Mouse (Mus musculus) hindbrain, postnatal 0 days (tissue): ENCODE measurements around the gene Hnrnpab. TPM values are rescaled to one million over a fixed set of nuclear protein-coding genes. Genes with fewer than 3 reads are reported as not detected.
A peak's percentile ranks its signal among the peaks of the same experiment; 100 is the strongest.

Source experiments
- ATAC-seq: fragments of 200-750 bp; cut with Nextera tagmentation; 2 replicates; pipeline ENCODE4 v1.8.0; 2017; ENCODE audit warnings: mild to moderate bottlenecking, moderate TSS enrichment, moderate library complexity
- DNase-seq: peaks from one replicate; pipeline ENCODE4 v3.0.0-alpha.2; 2015; ENCODE audit warnings: low spot score
- H3K27ac ChIP-seq: fragments of 300-500 bp; sonication (generic); 2 replicates; pipeline ENCODE4 v1.5.1; 2014; ENCODE audit warnings: mild to moderate bottlenecking
- H3K27me3 ChIP-seq: fragments of 300-500 bp; sonication (generic); 2 replicates; pipeline ENCODE4 v1.6.1; 2014; ENCODE audit warnings: low read length, mixed read lengths; ENCODE audit not compliant: insufficient read depth
- H3K36me3 ChIP-seq: fragments of 300-500 bp; sonication (generic); 2 replicates; pipeline ENCODE4 v1.6.1; 2014; ENCODE audit warnings: low read length, mixed read lengths; ENCODE audit not compliant: insufficient read depth
- H3K4me1 ChIP-seq: fragments of 300-500 bp; sonication (generic); 2 replicates; pipeline ENCODE4 v1.6.1; 2014; ENCODE audit warnings: antibody characterized with exemption, low read length, mixed read lengths; ENCODE audit not compliant: insufficient read depth
- H3K4me2 ChIP-seq: fragments of 300-500 bp; sonication (generic); 2 replicates; pipeline ENCODE4 v1.6.1; 2014; ENCODE audit warnings: low read depth, mild to moderate bottlenecking, low read length, moderate library complexity, mixed read lengths
- H3K4me3 ChIP-seq: fragments of 300-500 bp; sonication (generic); 2 replicates; pipeline ENCODE4 v1.5.1; 2014; ENCODE audit warnings: low read length
- H3K9ac ChIP-seq: fragments of 300-500 bp; sonication (generic); replicated peaks from 2 replicates; pipeline ENCODE4 v1.6.1; 2014; ENCODE audit warnings: mild to moderate bottlenecking, low read length, moderate library complexity, mixed read lengths
- H3K9me3 ChIP-seq: fragments of 300-500 bp; sonication (generic); 2 replicates; pipeline ENCODE4 v1.6.1; 2016; ENCODE audit warnings: low read length, mixed read lengths
- CTCF ChIP-seq: IDR thresholded peaks from 2 replicates; pipeline ENCODE4 v1.5.1; 2016; ENCODE audit warnings: antibody characterized with exemption, control low read depth, low read depth
- WGBS: fragments of 180-500 bp; shearing (Covaris S2); extraction: QIAGEN DNeasy Blood & Tissue Kit; methylation state at CpG from one replicate; pipeline ENCODE4 v1.1.7; 2014; 5-methylcytosine and 5-hydroxymethylcytosine counted together
- polyA plus RNA-seq: library from polyadenylated mRNA; unstranded; fragments of >200 nt; fragmentation: Nextera tagmentation; extraction: Ambion mirVana; gene quantifications from 2 replicates; pipeline ENCODE4 v1.2.1, GENCODE M21; 2015
- total RNA-seq: library from RNA; depleted of rRNA; stranded (reverse); fragments of >200 nt; gene quantifications from 2 replicates; pipeline ENCODE4 v1.2.3, GENCODE M21; 2014

Hnrnpab gene
- total and polyA plus RNA-seq, 2 experiments from 2014 or later, result 212 to 229 TPM

DNA sequence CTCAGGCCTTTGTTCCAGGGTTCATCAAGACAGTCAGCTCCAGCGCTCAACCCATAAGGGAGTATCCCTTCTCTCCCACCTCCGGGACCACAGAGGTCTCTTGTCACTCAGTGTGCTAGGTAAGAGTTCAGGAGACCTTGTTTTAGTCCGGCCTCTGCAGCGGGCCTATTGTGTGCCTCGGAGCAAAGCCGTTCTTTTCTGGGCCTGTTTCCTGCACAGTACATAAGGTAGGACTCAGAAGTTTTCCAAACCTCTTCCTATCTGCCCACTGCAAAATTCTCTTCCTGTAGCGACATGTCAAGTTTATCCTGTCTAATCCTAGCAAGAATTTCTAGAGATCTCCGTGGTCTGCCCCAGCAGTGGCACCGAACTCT is 22.6 kb downstream of the Hnrnpab start:
- TF ChIP-seq CTCF, result no peak

DNA sequence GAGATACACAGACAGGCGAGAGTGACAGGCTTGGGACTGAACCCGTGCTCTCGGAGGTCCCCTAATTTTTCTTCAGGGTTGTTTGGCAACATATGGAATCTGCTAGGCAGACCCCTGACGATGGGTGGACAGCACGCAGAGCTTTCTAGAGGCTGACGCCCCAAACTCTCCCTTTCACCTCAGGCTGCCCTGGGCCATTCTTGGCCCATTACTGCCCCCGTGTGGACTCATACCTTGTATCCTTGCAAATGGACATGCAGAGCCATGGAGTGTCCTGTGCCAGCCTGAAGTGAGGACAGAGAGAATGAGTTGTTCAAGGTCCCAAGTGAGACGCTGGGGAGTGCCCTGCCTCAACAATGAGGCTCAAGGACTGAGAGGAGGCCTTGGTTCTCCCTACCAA is 23.9 kb downstream of the Hnrnpab start:
- 25% methylated on average over 8 of the region's 8 CpGs for whole genome bisulfite sequencing
- Histone ChIP-seq H3K9me3 (no peaks in the 10 kb centered on the region), H3K27ac (no peak overlapping the region), H3K4me3 (no peak overlapping the region), H3K4me1 (peaks cover 16% of the 10 kb centered on the region; the same call in 1 of the 2 replicates), H3K27me3 (no peaks in the 10 kb centered on the region), H3K9ac (no peak overlapping the region), H3K36me3 (peaks cover 10% of the 10 kb centered on the region), H3K4me2 (no peak overlapping the region)
- ATAC-seq (no peak), DNase-seq (peak; percentile 78)
- peak; percentile 68 for TF ChIP-seq CTCF

More for the DNA sequence above, 22.6 kb downstream of the Hnrnpab start:
- H3K4me3 ChIP-seq, result peak overlapping the region; percentile 64
- H3K9me3 ChIP-seq, result no peaks in the 10 kb centered on the region
- WGBS, result 8% methylated on average over 9 of the region's 9 CpGs
- ATAC-seq (no peak), DNase-seq (no peak)
- peak overlapping the region; percentile 93 for H3K4me2 ChIP-seq
- peak overlapping the region; percentile 74 for H3K9ac ChIP-seq
- H3K27me3 ChIP-seq, result no peaks in the 10 kb centered on the region
- peak overlapping the region; percentile 87 for H3K27ac ChIP-seq
- H3K4me1 ChIP-seq, result peaks cover 16% of the 10 kb centered on the region; the same call in 1 of the 2 replicates
- peaks cover 16% of the 10 kb centered on the region for H3K36me3 ChIP-seq

DNA sequence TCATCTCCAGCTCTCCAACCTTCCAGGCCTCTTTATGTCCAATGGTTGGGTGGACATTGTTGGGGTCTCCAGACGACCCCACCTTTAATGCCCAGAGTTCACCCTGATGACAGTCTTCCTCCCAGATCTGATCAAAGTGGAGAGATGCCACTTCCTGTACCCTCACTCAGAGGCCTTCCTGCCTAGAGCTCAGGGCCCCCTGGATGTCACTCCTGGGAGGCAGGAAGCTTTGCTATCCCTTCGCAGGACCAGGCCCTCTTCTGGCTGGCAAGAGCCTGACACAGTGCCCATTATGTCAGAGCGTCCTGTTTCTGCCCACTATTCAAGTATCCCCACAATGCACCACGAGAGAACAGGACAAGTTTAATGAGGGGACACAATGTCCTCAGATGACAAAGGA is 27.6 kb downstream of the Hnrnpab start:
- Histone ChIP-seq H3K4me1 (0 out of 2 replicates have a peak, but pooled peaks cover 2% of the 10 kb centered on the region), H3K4me2 (no peak overlapping the region), H3K27me3 (no peaks in the 10 kb centered on the region), H3K27ac (no peak overlapping the region), H3K9ac (no peak overlapping the region), H3K4me3 (no peak overlapping the region), H3K9me3 (no peaks in the 10 kb centered on the region), H3K36me3 (no peaks in the 10 kb centered on the region)
- TF ChIP-seq CTCF, result no peak
- ATAC-seq (no peak), DNase-seq (no peak)
- 68% methylated on average over 4 of the region's 4 CpGs for WGBS

GRCm38 (mm10) chr11:51577587-51577986 is 29.1 kb downstream of the Hnrnpab start:
- 90% methylated on average over 7 of the region's 7 CpGs for WGBS
- TF ChIP-seq CTCF, result no peak
- H3K36me3 ChIP-seq, result no peaks in the 10 kb centered on the region
- no peak overlapping the region for H3K4me3 ChIP-seq
- ATAC-seq (no peak), DNase-seq (no peak)
- H3K4me1 ChIP-seq, result no peaks in the 10 kb centered on the region
- no peak overlapping the region for H3K27ac ChIP-seq
- H3K9me3 ChIP-seq, result no peaks in the 10 kb centered on the region
- H3K27me3 ChIP-seq, result no peaks in the 10 kb centered on the region
- no peak overlapping the region for H3K9ac ChIP-seq
- no peak overlapping the region for H3K4me2 ChIP-seq

- Histone ChIP-seq H3K4me2 (no peak overlapping the region), H3K27me3 (no peaks in the 10 kb centered on the region), H3K4me3 (no peak overlapping the region), H3K9me3 (no peaks in the 10 kb centered on the region), H3K27ac (no peak overlapping the region), H3K9ac (no peak overlapping the region), H3K36me3 (no peaks in the 10 kb centered on the region), H3K4me1 (no peaks in the 10 kb centered on the region)
- DNase-seq, result peak; percentile 33
- TF ChIP-seq CTCF, result no peak
- 40% methylated on average over 4 of the region's 4 CpGs for WGBS
- ATAC-seq, result 0 out of 2 replicates have a peak, but pooled peaks have one; percentile 18
These were observed 30.2 kb downstream of the Hnrnpab start for GRCm38 (mm10) chr11:51576454-51576853.

DNA sequence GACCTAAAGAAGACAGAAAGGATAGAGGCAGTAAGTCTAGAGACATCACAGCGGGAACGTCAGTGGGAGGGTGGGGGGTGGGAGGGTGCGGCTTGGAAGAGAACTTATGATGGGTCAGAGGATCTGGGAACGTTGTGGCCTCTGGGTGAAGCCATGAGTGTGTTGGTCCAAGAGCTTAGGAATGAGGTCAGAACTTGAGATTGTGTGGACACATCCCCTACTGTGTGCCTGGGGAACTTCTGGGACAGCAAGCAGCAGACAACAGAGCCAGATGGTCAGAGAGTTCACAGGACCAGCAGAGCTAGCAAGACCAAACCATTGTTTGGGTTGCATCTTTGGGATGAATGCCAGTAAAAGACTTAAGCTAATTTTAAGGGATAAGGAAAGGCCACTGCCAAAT is 37.8 kb downstream of the Hnrnpab start:
- Histone ChIP-seq H3K36me3 (no peaks in the 10 kb centered on the region), H3K4me1 (no peaks in the 10 kb centered on the region), H3K27ac (no peak overlapping the region), H3K9me3 (no peaks in the 10 kb centered on the region), H3K27me3 (no peaks in the 10 kb centered on the region), H3K9ac (no peak overlapping the region), H3K4me2 (no peak overlapping the region), H3K4me3 (no peak overlapping the region)
- ATAC-seq (no peak), DNase-seq (no peak)
- no peak for TF ChIP-seq CTCF
- WGBS, result 95% methylated on average over 4 of the region's 4 CpGs

- WGBS, result 90% methylated on average over 6 of the region's 6 CpGs
- TF ChIP-seq CTCF, result peak; percentile 48; the same call in 1 of the 2 replicates
These were observed 40.7 kb downstream of the Hnrnpab start for GRCm38 (mm10) chr11:51565951-51566350.

More at GRCm38 (mm10) chr11:51565951-51566350, 40.7 kb downstream of the Hnrnpab start:
- no peaks in the 10 kb centered on the region for H3K9me3 ChIP-seq
- H3K4me3 ChIP-seq, result no peak overlapping the region
- no peaks in the 10 kb centered on the region for H3K36me3 ChIP-seq
- ATAC-seq (no peak), DNase-seq (no peak)
- H3K27me3 ChIP-seq, result no peaks in the 10 kb centered on the region
- H3K9ac ChIP-seq, result no peak overlapping the region
- no peaks in the 10 kb centered on the region for H3K4me1 ChIP-seq
- H3K27ac ChIP-seq, result no peak overlapping the region
- no peak overlapping the region for H3K4me2 ChIP-seq
